In genomic region chr11:64035709-64036108, GRCm38 (mm10) we compare ENCODE assay signal across 24 mouse cellular contexts. TPM values are rescaled to one million over a fixed set of nuclear protein-coding genes. Genes with fewer than 3 reads are reported as not detected.
DNase-seq lines count a peak whose midpoint lies in the region; ATAC-seq and TF ChIP-seq lines count a peak whose summit lies in the region.
"Had no signal": no experiment of that assay in that cellular context is flagged by ENCODE, and none has a peak within 500 bp of the region (broad histone marks: within the 10 kb centered on the region; RNA-seq: fewer than 3 reads in every experiment).

No protein-coding gene starts in this region.

- peaks cover 24% of the 10 kb centered on the region for H3K4me1 ChIP-seq in liver, embryonic 11.5 days (replicated peaks; ENCODE audit: control insufficient read depth, insufficient read depth, low read length)
- H3K4me1 ChIP-seq in liver, embryonic 12.5 days: peaks cover 36% of the 10 kb centered on the region
- H3K4me1 ChIP-seq in MEL (ENCODE audit: control insufficient read depth in 1 of 2, insufficient read depth in 2 of 2, low read length in 2 of 2): peaks cover 21 to 30% of the 10 kb centered on the region in 2 experiments
- H3K4me1 ChIP-seq in stomach, postnatal 0 days (replicated peaks; ENCODE audit: control insufficient read depth, insufficient read depth): no peaks in the 10 kb centered on the region
- no peaks in the 10 kb centered on the region for H3K4me1 ChIP-seq in lung, postnatal 0 days (ENCODE audit: insufficient read depth, low read depth, low read length)
- H3K4me1 ChIP-seq: forebrain, embryonic 12.5 days had no signal

- H3K79me2 ChIP-seq in MEL (ENCODE audit: control insufficient read depth, insufficient read depth, low read length, poor library complexity): peaks cover 5% of the 10 kb centered on the region

- peak; percentile 24 for DNase-seq in liver, embryonic 11.5 days (ENCODE audit: low spot score)
- DNase-seq in MEL (ENCODE audit: low read depth, low spot score): no peak
- peak; percentile 22 for DNase-seq in stomach, postnatal 0 days (ENCODE audit: low spot score)
- DNase-seq in lung, postnatal 0 days (ENCODE audit: low spot score): no peak
- DNase-seq in cerebellum, adult 9-10 months: no peak
- DNase-seq: adrenal gland, adult 8-10 months; adrenal gland, postnatal 14 days; adrenal gland, postnatal 36 days; cerebellum, adult 11-12 months; cerebellum, adult 2 months; cerebellum, adult 9-11 months; cerebellum, postnatal 14 days; cerebellum, postnatal 36 days; embryo, embryonic 11 days had no signal

- TF ChIP-seq POLR2A in MEL (IDR thresholded peaks at IDR 0.05; ENCODE audit: control insufficient read depth in 1 of 2, insufficient read depth in 1 of 2, low read depth in 1 of 2, low read length in 2 of 2, poor library complexity in 1 of 2): no peak

- no peaks in the 10 kb centered on the region for H3K9me3 ChIP-seq in liver, embryonic 11.5 days (ENCODE audit: control insufficient read depth, low read length)
- no peaks in the 10 kb centered on the region for H3K9me3 ChIP-seq in liver, embryonic 12.5 days (replicated peaks)
- no peaks in the 10 kb centered on the region for H3K9me3 ChIP-seq in MEL (replicated peaks; ENCODE audit: insufficient read depth, low read length)
- H3K9me3 ChIP-seq in stomach, postnatal 0 days (ENCODE audit: control insufficient read depth, low read length): no peaks in the 10 kb centered on the region
- no peaks in the 10 kb centered on the region for H3K9me3 ChIP-seq in lung, postnatal 0 days (ENCODE audit: low read length)
- H3K9me3 ChIP-seq: embryonic facial prominence, embryonic 13.5 days; embryonic facial prominence, embryonic 15.5 days; forebrain, embryonic 10.5 days; forebrain, embryonic 12.5 days; G1E had no signal

- no peak overlapping the region for H3K27ac ChIP-seq in liver, embryonic 11.5 days (ENCODE audit: low read depth, low read length)
- no peak overlapping the region for H3K27ac ChIP-seq in liver, embryonic 12.5 days
- H3K27ac ChIP-seq in MEL (ENCODE audit: control insufficient read depth, low read depth, low read length): no peak overlapping the region
- H3K27ac ChIP-seq in stomach, postnatal 0 days (replicated peaks): no peak overlapping the region
- H3K27ac ChIP-seq in lung, postnatal 0 days (ENCODE audit: low read length): no peak overlapping the region
- H3K27ac ChIP-seq: embryonic facial prominence, embryonic 13.5 days; embryonic facial prominence, embryonic 15.5 days; forebrain, embryonic 10.5 days; forebrain, embryonic 12.5 days had no signal

- no peaks in the 10 kb centered on the region for H3K36me3 ChIP-seq in liver, embryonic 11.5 days (ENCODE audit: control insufficient read depth, insufficient read depth, low read length)
- 0 out of 2 replicates have a peak, but pooled peaks cover under 1% of the 10 kb centered on the region for H3K36me3 ChIP-seq in liver, embryonic 12.5 days
- H3K36me3 ChIP-seq in MEL (ENCODE audit: control insufficient read depth in 1 of 2, insufficient read depth in 2 of 2, low read length in 2 of 2): peaks cover 2 to 42% of the 10 kb centered on the region in 2 experiments; a peak in 2 of 4 replicates
- H3K36me3 ChIP-seq in stomach, postnatal 0 days (ENCODE audit: control insufficient read depth, insufficient read depth, low read length): no peaks in the 10 kb centered on the region
- no peaks in the 10 kb centered on the region for H3K36me3 ChIP-seq in lung, postnatal 0 days (ENCODE audit: insufficient read depth, low read length)
- H3K36me3 ChIP-seq: embryonic facial prominence, embryonic 13.5 days; embryonic facial prominence, embryonic 15.5 days; forebrain, embryonic 12.5 days had no signal

- 77% methylated on average over 4 of the region's 4 CpGs for WGBS in liver, embryonic 11.5 days
- 65% methylated on average over 4 of the region's 4 CpGs for WGBS in liver, embryonic 12.5 days (ENCODE audit: insufficient replicate concordance)
- WGBS in stomach, postnatal 0 days: 80% methylated on average over 4 of the region's 4 CpGs
- 89% methylated on average over 4 of the region's 4 CpGs for WGBS in lung, postnatal 0 days

- H3K27me3 ChIP-seq in liver, embryonic 11.5 days (replicated peaks; ENCODE audit: control insufficient read depth, insufficient read depth, low read length): no peaks in the 10 kb centered on the region
- H3K27me3 ChIP-seq in liver, embryonic 12.5 days (replicated peaks): no peaks in the 10 kb centered on the region
- H3K27me3 ChIP-seq in MEL (ENCODE audit: control insufficient read depth in 1 of 2, insufficient read depth in 2 of 2, low read length in 2 of 2): no peaks in the 10 kb centered on the region
- H3K27me3 ChIP-seq in stomach, postnatal 0 days (ENCODE audit: control insufficient read depth, insufficient read depth, low read length): no peaks in the 10 kb centered on the region
- no peaks in the 10 kb centered on the region for H3K27me3 ChIP-seq in lung, postnatal 0 days (replicated peaks; ENCODE audit: insufficient read depth, low read length)
- H3K27me3 ChIP-seq: embryonic facial prominence, embryonic 13.5 days; embryonic facial prominence, embryonic 15.5 days had no signal

- no peak for TF ChIP-seq EP300 in MEL (IDR thresholded peaks at IDR 0.05; ENCODE audit: low read depth in 1 of 2, low read length in 2 of 2)
- TF ChIP-seq EP300 in stomach, postnatal 0 days (optimal IDR thresholded peaks at IDR 0.05): no peak
- TF ChIP-seq EP300 in lung, postnatal 0 days (IDR thresholded peaks at IDR 0.05): no peak

- H3K4me2 ChIP-seq in liver, embryonic 11.5 days: no peak overlapping the region
- H3K4me2 ChIP-seq in liver, embryonic 12.5 days: no peak overlapping the region
- H3K4me2 ChIP-seq in stomach, postnatal 0 days (replicated peaks; ENCODE audit: low read depth): no peak overlapping the region
- H3K4me2 ChIP-seq in lung, postnatal 0 days (replicated peaks; ENCODE audit: low read depth, low read length): no peak overlapping the region
- H3K4me2 ChIP-seq: embryonic facial prominence, embryonic 13.5 days; embryonic facial prominence, embryonic 15.5 days; forebrain, embryonic 12.5 days had no signal

- TF ChIP-seq RAD21 in MEL (IDR thresholded peaks at IDR 0.05; ENCODE audit: low read depth, low read length): no peak

- no peak for ATAC-seq in liver, embryonic 11.5 days (replicated peaks; ENCODE audit: low FRiP score)
- no peak for ATAC-seq in liver, embryonic 12.5 days
- peak; percentile 64; the same call in 1 of the 2 replicates for ATAC-seq in stomach, postnatal 0 days (ENCODE audit: low FRiP score, low TSS enrichment)
- ATAC-seq in lung, postnatal 0 days: no peak
- ATAC-seq: activated CD4-positive, CD25-positive, alpha-beta regulatory T cell, adult 4 months; forebrain, embryonic 14.5 days; forebrain, embryonic 16.5 days had no signal

- H3K4me3 ChIP-seq in liver, embryonic 11.5 days (ENCODE audit: low read depth, low read length): no peak overlapping the region
- no peak overlapping the region for H3K4me3 ChIP-seq in liver, embryonic 12.5 days
- no peak overlapping the region for H3K4me3 ChIP-seq in MEL (ENCODE audit: control insufficient read depth in 1 of 2, insufficient read depth in 1 of 2, low read depth in 2 of 2, low read length in 2 of 2)
- H3K4me3 ChIP-seq in stomach, postnatal 0 days (ENCODE audit: low read depth, low read length): no peak overlapping the region
- H3K4me3 ChIP-seq in lung, postnatal 0 days (ENCODE audit: low read depth, low read length): no peak overlapping the region
- H3K4me3 ChIP-seq: embryonic facial prominence, embryonic 13.5 days; embryonic facial prominence, embryonic 15.5 days; erythroblast, embryonic 14.5 days; forebrain, embryonic 10.5 days; forebrain, embryonic 12.5 days had no signal

- no peak for TF ChIP-seq CTCF in MEL (IDR thresholded peaks at IDR 0.05 in 2 of 3, conservative IDR thresholded peaks at IDR 0.05 in 1 of 3; ENCODE audit: control insufficient read depth in 1 of 3, insufficient read depth in 1 of 3, low read depth in 2 of 3, low read length in 3 of 3, poor library complexity in 1 of 3, severe bottlenecking in 1 of 3)
- no peak for TF ChIP-seq CTCF in stomach, postnatal 0 days (IDR thresholded peaks at IDR 0.05; ENCODE audit: low read depth)
- no peak for TF ChIP-seq CTCF in lung, postnatal 0 days (IDR thresholded peaks at IDR 0.05)

- H3K9ac ChIP-seq in liver, embryonic 11.5 days (ENCODE audit: low read depth, low read length): no peak overlapping the region
- no peak overlapping the region for H3K9ac ChIP-seq in liver, embryonic 12.5 days
- no peak overlapping the region for H3K9ac ChIP-seq in MEL (ENCODE audit: control insufficient read depth, low read depth, low read length, poor library complexity, severe bottlenecking)
- H3K9ac ChIP-seq in stomach, postnatal 0 days (ENCODE audit: low read length): no peak overlapping the region
- H3K9ac ChIP-seq in lung, postnatal 0 days (replicated peaks; ENCODE audit: low read depth): no peak overlapping the region
- H3K9ac ChIP-seq: embryonic facial prominence, embryonic 13.5 days; embryonic facial prominence, embryonic 15.5 days; forebrain, embryonic 12.5 days had no signal

TF ChIP-seq in MEL, 35 proteins besides CTCF, POLR2A, EP300 and RAD21:
- no peak for TF ChIP-seq MAX (IDR thresholded peaks at IDR 0.05; ENCODE audit: low read length)
- TF ChIP-seq MAZ (IDR thresholded peaks at IDR 0.05; ENCODE audit: low read depth, low read length): no peak
- TF ChIP-seq SMC3 (IDR thresholded peaks at IDR 0.05; ENCODE audit: low read depth, low read length): no peak
- no peak for TF ChIP-seq TBP (IDR thresholded peaks at IDR 0.05; ENCODE audit: low read depth, low read length)
- TF ChIP-seq CHD1 (IDR thresholded peaks at IDR 0.05; ENCODE audit: low read depth, low read length): no peak
- TF ChIP-seq GATA1 (IDR thresholded peaks at IDR 0.05; ENCODE audit: low read depth, low read length): peak; percentile 22; the same call in 1 of the 2 replicates
TF ChIP-seq in MEL: peak in this region for 1.

RNA-seq across cellular contexts. Expression of gene Cox10, which starts 43.6 kb away (rescaled TPM):
- 23.5 and 29.8 TPM in 2 replicates for polyA plus RNA-seq in liver, embryonic 11.5 days (2014; fragmentation: Nextera tagmentation; extraction: Ambion mirVana)
- polyA plus RNA-seq in liver, embryonic 12.5 days (2016; fragmentation: Nextera tagmentation; extraction: Ambion mirVana): 13.5 and 13.7 TPM in 2 replicates
- 38.9 and 39.9 TPM in 2 replicates for total RNA-seq in MEL (2012; rRNA removed)
- polyA plus RNA-seq in MEL (2012; ENCODE audit: insufficient read depth in 1 of 2, insufficient read length in 2 of 2, low read depth in 1 of 2, low replicate concordance in 2 of 2, missing spikeins in 1 of 2): 100 to 1,000 TPM in 1 of 2 experiments, 10 to 100 TPM in 1; 52.2 to 374 TPM
- polyA plus RNA-seq in stomach, postnatal 0 days (2015; fragmentation: Nextera tagmentation; extraction: Ambion mirVana): 16.9 and 19.0 TPM in 2 replicates
- 11.4 and 13.1 TPM in 2 replicates for polyA plus RNA-seq in lung, postnatal 0 days (2015; fragmentation: Nextera tagmentation; extraction: Ambion mirVana)

Comparison
In these comparisons a context has a peak if more than half of its experiments do, and no peak if none do; other contexts are left out.
1. DNase-seq: peak in liver, embryonic 11.5 days (single experiment) and stomach, postnatal 0 days (single experiment); none in MEL (single experiment), lung, postnatal 0 days (single experiment) and cerebellum, adult 9-10 months (single experiment).